Mouse (Mus musculus) urinary bladder, postnatal 36 days (tissue): Measurements from ENCODE around the gene Cnnm2.

Source experiments
- DNase-seq, 2 experiments: peaks; one replicate each; pipeline ENCODE4 v3.0.0; 2022; ENCODE audit warnings: low spot score in 2 of 2, mixed read lengths in 1 of 2

Gene Cnnm2

GRCm38 (mm10) chr19:46799903-46800583 lies 38.6 kb downstream of the Cnnm2 start:
- no peak for DNase-seq

GRCm38 (mm10) chr19:46801492-46801891 lies 40.1 kb downstream of the Cnnm2 start:
- no peak for DNase-seq

DNA sequence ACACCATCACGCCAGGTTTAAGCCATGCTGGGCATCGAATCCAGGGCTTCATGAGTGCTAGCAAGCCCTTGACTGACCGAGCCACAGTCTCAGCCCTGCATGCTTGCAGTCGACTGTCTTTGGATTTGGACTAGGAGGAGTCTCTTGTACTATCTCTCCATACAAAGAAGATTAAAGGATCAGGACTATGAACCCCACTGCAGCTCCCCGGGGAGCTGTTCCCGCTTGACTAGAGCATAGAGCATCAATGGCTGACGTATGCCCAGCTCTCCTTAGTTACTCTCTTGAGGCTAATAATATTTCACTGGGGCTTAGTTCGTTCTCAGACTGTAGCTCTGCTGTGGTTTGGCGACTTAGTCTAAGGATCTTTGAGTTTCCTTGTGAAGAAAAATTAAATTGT lies 40.9 kb downstream of the Cnnm2 start:
- DNase-seq: no peak

GRCm38 (mm10) chr19:46803732-46804131 lies 42.3 kb downstream of the Cnnm2 start:
- DNase-seq: no peak

GRCm38 (mm10) chr19:46804751-46805150 lies 43.4 kb downstream of the Cnnm2 start:
- no peak for DNase-seq

DNA sequence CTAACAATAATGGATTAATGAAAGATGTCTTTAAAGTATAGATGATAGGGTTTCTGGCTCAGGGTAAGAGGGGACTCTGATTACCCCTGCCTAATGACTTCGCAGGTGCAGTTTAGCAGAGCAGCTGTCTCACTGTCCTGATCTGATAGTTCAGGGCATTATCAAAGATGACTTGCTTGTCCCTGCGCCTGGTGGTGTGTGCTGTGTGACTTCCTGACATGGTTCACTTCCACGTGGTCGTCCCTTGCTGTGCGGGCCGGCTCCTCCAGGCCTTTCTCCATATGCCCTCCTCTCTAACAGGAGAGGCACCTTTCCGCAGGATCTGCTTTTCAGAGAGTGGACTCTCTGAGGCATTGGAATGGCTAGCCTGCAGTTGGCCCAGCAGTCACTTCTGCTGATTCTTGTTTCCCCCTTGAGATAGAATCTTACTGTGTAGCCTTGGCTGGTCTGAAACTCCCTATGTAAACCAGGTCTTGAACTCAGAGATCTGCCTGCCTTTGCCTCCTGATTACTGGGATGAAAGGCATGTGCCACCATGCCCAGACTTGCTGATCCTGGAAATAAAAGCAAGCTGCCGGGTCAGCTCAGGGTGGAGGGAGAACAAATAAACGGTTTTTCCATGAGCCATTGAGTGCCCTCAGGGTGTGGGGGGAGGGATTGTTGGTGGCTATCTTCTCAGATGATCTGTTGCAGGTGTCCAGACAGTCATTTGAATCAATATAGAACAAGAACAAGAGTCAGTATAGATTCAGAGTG lies 44.7 kb downstream of the Cnnm2 start:
- DNase-seq: no peak

DNA sequence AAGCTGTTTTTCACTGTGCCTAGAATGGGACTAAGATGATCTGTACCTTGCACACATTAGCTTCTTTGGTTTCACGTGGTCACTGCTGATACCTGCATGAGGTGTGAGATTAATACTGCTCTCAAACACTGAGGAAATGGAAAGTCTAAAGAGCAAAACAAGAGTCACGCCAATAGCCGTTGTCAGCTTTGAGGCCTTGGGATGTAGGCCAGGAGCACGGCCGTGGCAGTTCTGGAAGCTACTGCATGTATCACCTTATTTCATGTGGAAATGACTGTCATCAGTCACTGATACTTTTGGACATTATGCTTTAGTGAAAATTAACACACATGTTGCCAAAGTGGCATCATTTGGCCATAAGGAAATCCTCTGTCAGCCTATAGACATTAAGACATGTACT lies 46.9 kb downstream of the Cnnm2 start:
- no peak for DNase-seq

DNA sequence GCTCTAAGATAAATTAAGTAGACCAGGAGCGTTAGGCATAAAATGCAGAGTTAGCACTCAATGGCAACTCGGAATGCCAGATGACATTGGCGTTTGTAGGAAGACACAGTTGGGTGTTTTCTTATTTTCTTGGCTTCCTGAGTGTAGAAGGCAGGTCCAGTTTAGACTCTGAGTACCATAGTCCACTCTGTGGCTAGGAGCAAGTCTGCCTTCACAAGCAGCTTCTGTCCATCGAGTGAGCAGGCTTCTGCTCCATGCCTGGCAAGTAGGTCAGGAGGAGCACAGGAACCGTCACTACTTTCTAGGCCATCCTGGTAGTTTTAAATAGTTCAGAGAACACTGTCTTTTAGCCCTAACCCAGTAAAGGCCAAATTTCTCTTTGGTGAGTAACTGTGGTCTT lies 47.6 kb downstream of the Cnnm2 start:
- DNase-seq: no peak

GRCm38 (mm10) chr19:46819276-46819675 lies 57.9 kb downstream of the Cnnm2 start:
- no peak for DNase-seq

DNA sequence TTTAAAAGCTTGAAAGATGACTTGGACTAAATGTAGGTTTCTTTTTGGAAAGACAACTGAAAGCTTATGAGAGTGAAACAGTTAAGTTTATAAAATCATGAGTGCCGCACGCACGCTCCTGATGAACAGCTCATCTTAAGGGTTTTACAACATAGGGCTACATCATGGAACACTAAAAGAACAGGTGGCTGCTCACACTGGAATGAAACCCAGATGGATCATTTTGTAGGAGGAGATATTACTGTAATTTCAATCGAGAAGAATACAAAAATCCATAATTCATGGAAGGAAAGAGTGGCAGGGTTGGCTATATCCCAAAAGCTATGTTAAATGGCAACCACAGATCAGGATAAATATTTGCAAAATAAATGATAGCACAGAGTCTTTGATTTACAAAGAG lies 61.1 kb downstream of the Cnnm2 start:
- DNase-seq: no peak

DNA sequence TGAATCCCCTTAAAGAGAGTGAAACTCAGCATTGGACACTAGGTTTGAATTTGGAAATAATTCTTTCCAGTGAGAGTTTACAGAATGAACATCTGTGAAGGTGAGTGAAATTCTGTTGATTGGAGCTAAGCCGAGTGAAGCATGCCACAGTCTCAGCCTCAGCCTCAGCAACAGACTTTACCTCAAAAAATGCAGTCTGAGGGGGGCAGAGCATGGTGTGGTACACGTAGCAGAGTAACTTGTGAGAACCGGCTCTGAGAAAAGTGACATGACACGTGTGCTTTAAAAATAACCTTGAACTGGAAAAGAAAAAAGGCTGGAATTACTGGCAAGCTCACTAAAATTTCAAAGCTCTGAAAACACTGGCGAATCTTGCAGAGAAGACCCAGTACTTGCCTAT lies 62.4 kb downstream of the Cnnm2 start:
- no peak for DNase-seq

DNA sequence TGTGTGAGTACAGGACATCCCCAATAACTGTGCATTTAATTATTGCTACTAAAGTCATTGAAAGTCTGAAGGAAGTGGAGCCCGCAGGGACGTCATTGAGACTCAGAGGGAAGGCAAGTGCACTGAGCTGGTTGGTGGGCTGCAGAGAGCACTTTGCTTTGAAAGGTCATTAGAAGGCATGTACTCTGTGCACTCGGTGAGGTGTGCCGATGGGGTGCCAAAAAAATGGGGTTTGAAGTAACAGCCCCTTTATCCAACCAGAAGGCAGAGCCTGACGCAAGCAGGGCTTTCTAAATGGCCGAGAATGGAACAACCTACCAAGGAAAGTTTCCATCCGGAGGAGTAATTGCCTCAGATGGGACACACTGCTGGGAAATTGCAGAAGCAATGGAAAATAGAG lies 63.5 kb downstream of the Cnnm2 start:
- no peak for DNase-seq

DNA sequence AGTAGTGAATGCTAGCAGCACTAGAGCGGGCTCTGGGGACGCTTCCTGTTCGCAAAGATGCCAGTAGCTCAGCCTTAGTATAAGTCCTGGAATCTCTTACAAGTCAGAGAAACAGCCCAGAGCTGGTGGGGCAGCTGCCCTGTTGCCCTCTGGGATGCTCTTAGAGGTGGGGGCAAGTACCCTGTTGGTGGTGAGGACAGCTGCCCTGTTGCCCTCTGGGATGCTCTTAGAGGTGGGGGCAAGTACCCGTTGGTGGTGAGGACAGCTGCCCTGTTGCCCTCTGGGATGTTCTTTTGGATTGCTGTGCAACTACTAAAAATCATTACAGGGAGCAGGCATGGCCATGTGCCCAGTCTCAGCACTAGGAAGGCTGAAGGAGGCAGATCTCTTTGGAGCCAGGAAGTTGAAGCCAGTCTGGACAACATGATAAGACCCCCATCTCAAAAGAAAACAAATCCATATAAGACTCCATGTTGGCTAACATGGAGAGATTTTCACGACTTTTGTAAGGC lies 66.3 kb downstream of the Cnnm2 start:
- no peak for DNase-seq

DNA sequence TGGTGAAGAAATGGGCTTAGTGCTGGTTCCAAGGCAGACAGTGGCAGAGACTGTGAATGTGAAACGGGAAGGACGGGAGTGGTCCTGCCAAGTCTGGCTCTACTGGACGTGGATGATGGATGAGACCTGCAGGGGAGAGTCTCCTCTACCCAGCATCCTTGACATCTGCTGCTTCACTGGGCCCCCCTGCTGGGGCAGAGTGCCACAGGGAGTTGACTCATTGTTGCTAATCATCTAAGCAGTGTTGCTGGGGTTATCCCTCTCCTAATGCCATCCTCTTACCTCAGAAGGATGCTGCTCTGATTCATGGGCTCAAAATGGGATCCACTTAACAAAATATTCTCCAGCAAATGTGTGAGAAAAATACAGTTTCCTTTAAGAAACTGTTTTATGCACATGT lies 67.6 kb downstream of the Cnnm2 start:
- no peak for DNase-seq

- no peak for DNase-seq
These were observed 70.0 kb downstream of the Cnnm2 start for GRCm38 (mm10) chr19:46831381-46831780.

DNA sequence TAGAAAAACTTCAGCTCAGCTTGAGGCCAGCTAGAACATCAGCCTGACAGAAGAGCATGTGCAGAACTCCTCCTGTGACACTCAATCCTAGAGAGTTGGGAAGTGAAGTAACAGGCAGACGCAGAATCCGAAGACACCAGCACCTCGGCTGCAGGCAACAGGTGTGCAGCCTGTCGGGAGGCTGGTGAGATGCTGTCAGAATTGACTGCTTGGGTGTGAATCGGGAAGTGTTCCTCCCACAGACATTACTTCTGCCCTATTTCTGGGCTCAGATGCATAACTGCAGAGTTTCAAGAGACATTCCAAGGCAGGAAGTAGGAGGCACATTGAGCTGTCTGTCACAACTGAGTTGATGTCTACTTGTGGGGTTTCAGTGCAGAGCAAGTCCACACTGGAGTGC lies 72.9 kb downstream of the Cnnm2 start:
- no peak for DNase-seq

- no peak for DNase-seq
These were observed 73.9 kb downstream of the Cnnm2 start for GRCm38 (mm10) chr19:46835339-46835738.

- no peak for DNase-seq
These were observed 74.7 kb downstream of the Cnnm2 start for GRCm38 (mm10) chr19:46836085-46836484.

DNA sequence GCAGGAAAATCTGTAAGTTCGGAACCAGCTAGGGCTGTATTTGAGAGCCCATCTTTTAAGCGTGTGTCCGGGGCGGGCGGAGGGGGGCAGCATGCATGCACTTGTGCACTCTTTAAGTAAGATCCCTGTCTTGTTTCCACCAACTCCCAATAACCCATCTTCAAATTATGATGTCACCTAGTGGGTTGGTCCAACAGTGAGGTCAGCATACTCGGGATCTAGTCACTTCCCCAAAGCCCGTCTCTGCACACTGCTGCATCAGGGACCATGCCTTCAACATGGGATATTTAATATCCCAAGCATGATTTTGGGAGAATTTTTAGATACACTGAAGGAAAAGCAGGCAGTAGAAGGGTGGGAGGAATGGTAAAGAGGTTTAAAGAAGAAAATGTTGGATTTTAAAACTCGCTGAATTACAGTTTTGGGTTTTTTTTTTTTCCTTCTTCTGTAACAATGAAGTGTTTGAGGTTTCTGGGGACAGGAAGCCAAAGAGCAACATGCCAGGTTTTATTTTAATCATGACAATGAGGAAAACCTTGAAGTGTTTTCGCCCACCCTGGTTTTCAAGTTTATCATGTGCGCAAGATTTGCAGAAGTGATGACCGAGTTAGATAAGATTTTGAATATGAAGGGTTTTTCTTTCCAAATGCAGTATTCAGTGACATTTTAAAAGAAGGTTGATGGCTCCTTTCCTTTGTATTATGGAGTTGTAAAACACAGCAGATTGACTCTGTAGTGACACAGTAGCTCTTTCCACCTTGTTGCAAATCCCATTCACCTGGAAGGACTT lies 76.1 kb downstream of the Cnnm2 start:
- no peak for DNase-seq

DNA sequence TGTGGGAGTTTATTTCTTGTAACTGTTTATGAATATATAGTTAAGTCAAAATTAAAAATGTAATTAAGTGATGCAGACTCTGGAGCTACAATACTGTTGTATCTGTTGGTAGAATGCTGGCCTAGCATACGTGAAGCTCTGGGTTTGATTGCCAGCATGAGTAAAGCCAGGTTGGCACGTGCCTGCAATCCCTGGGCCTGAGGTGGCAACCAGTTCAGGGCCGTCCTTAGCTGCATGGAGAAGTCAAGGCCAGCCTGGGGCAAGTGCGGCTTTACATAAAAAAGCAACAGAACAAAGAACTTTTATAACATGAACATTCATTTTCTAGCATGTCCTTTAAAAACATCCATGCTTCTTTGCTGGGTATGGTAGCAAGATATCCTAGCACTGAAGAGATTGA lies 79.6 kb downstream of the Cnnm2 start:
- no peak for DNase-seq

DNA sequence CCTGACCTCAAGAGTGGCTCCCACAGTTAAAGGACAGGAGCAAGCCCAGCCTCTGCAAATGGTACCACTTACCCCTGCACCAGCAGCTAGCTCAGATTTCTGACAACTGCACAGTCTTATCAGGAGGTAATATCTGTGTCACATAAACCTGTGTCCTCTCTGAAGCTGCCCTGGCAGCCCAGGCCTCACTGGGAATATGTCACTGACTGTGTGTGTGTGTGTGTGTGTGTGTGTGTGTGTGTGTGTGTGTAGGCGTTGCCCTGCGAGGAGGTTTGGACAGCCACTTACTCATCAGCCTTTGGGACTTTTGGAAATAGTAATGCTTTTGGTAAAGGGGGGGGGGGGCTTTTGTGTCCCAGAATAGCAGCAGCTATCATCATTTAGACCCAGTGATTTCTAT lies 81.6 kb downstream of the Cnnm2 start:
- no peak for DNase-seq

- DNase-seq: no peak
These were observed 84.7 kb downstream of the Cnnm2 start for GRCm38 (mm10) chr19:46846056-46846455.

GRCm38 (mm10) chr19:46846459-46846858 lies 85.1 kb downstream of the Cnnm2 start:
- DNase-seq: no peak
